Mouse (Mus musculus) forebrain, embryonic 16.5 days (tissue): ENCODE results near the gene Rps6ka1. TPM values are rescaled to one million over a fixed set of nuclear protein-coding genes. Genes with fewer than 3 reads are reported as not detected.

Experiments used
- ATAC-seq: fragments of 200-750 bp; cut with Nextera tagmentation; 2 replicates; pipeline ENCODE4 v1.8.0; 2017; ENCODE audit warnings: mild to moderate bottlenecking, moderate library complexity
- H3K27ac ChIP-seq: fragments of 300-500 bp; sonication (generic); 2 replicates; pipeline ENCODE4 v1.5.1; 2014; ENCODE audit warnings: low read length, control low read depth
- H3K27me3 ChIP-seq: fragments of 300-500 bp; sonication (generic); replicated peaks from 2 replicates; pipeline ENCODE4 v1.6.1; 2014; ENCODE audit warnings: low read length; ENCODE audit not compliant: control insufficient read depth, insufficient read depth
- H3K36me3 ChIP-seq: fragments of 300-500 bp; sonication (generic); 2 replicates; pipeline ENCODE4 v1.6.1; 2014; ENCODE audit not compliant: control insufficient read depth, insufficient read depth
- H3K4me1 ChIP-seq: fragments of 300-500 bp; sonication (generic); replicated peaks from 2 replicates; pipeline ENCODE4 v1.6.1; 2014; ENCODE audit warnings: low read length; ENCODE audit not compliant: control insufficient read depth, insufficient read depth
- H3K4me2 ChIP-seq: fragments of 300-500 bp; sonication (generic); 2 replicates; pipeline ENCODE4 v1.6.1; 2014; ENCODE audit warnings: mild to moderate bottlenecking, low read length, control low read depth
- H3K4me3 ChIP-seq: fragments of 300-500 bp; sonication (generic); replicated peaks from 2 replicates; pipeline ENCODE4 v1.5.1; 2014; ENCODE audit warnings: mild to moderate bottlenecking, low read length, control low read depth
- H3K9ac ChIP-seq: fragments of 300-500 bp; sonication (generic); replicated peaks from 2 replicates; pipeline ENCODE4 v1.6.1; 2014; ENCODE audit warnings: low read depth, low read length, control low read depth
- H3K9me3 ChIP-seq: fragments of 300-500 bp; sonication (generic); 2 replicates; pipeline ENCODE4 v1.6.1; 2016; ENCODE audit warnings: low read length; ENCODE audit not compliant: control insufficient read depth
- WGBS: fragments of 180-500 bp; shearing (Covaris S2); extraction: QIAGEN DNeasy Blood & Tissue Kit; methylation state at CpG from one replicate; pipeline ENCODE4 v1.1.7; 2014; 5-methylcytosine and 5-hydroxymethylcytosine counted together
- polyA plus RNA-seq: library from polyadenylated mRNA; unstranded; fragments of >200 nt; fragmentation: Nextera tagmentation; extraction: Ambion mirVana; gene quantifications from 2 replicates; pipeline ENCODE4 v1.2.1, GENCODE M21; 2015

Rps6ka1 gene
- polyA plus RNA-seq, 1 experiment from 2014 or later: 19.2 TPM

- no peak for ATAC-seq
- Histone ChIP-seq H3K4me2 (no peak overlapping the region), H3K4me3 (no peak overlapping the region), H3K9me3 (no peaks in the 10 kb centered on the region), H3K9ac (no peak overlapping the region), H3K4me1 (no peaks in the 10 kb centered on the region), H3K27me3 (no peaks in the 10 kb centered on the region), H3K27ac (no peak overlapping the region), H3K36me3 (no peaks in the 10 kb centered on the region)
- 92% methylated on average over 4 of the region's 4 CpGs for WGBS
These were observed 14.2 kb downstream of the Rps6ka1 start for GRCm38 (mm10) chr4:133873431-133873851.

- no peak for ATAC-seq
- Histone ChIP-seq H3K27ac (no peak overlapping the region), H3K9me3 (no peaks in the 10 kb centered on the region), H3K27me3 (no peaks in the 10 kb centered on the region), H3K9ac (no peak overlapping the region), H3K4me3 (no peak overlapping the region), H3K4me1 (no peaks in the 10 kb centered on the region), H3K36me3 (no peaks in the 10 kb centered on the region), H3K4me2 (no peak overlapping the region)
- 73% methylated on average over 15 of the region's 15 CpGs for WGBS
These were observed 14.7 kb downstream of the Rps6ka1 start for GRCm38 (mm10) chr4:133872812-133873300.

- no peaks in the 10 kb centered on the region for H3K9me3 ChIP-seq
- no peak for ATAC-seq
- 86% methylated on average over 7 of the region's 7 CpGs for WGBS
- H3K27me3 ChIP-seq: no peaks in the 10 kb centered on the region
- no peaks in the 10 kb centered on the region for H3K4me1 ChIP-seq
- H3K9ac ChIP-seq: no peak overlapping the region
- no peaks in the 10 kb centered on the region for H3K36me3 ChIP-seq
- no peak overlapping the region for H3K4me2 ChIP-seq
- H3K4me3 ChIP-seq: no peak overlapping the region
- no peak overlapping the region for H3K27ac ChIP-seq
These were observed 15.3 kb downstream of the Rps6ka1 start for GRCm38 (mm10) chr4:133872222-133872811.

GRCm38 (mm10) chr4:133865231-133865630, 22.4 kb downstream of the Rps6ka1 start:
- Histone ChIP-seq H3K4me3 (no peak overlapping the region), H3K36me3 (no peaks in the 10 kb centered on the region), H3K9ac (no peak overlapping the region), H3K4me2 (no peak overlapping the region), H3K9me3 (no peaks in the 10 kb centered on the region), H3K27ac (no peak overlapping the region), H3K27me3 (no peaks in the 10 kb centered on the region), H3K4me1 (peaks cover 11% of the 10 kb centered on the region)
- no peak for ATAC-seq
- 82% methylated on average over 5 of the region's 5 CpGs for WGBS

GRCm38 (mm10) chr4:133864380-133864981, 23.1 kb downstream of the Rps6ka1 start:
- no peak overlapping the region for H3K4me2 ChIP-seq
- no peak overlapping the region for H3K4me3 ChIP-seq
- ATAC-seq: no peak

GRCm38 (mm10) chr4:133863795-133864379, 23.7 kb downstream of the Rps6ka1 start:
- no peak for ATAC-seq
- no peaks in the 10 kb centered on the region for H3K27me3 ChIP-seq
- no peaks in the 10 kb centered on the region for H3K36me3 ChIP-seq
- H3K27ac ChIP-seq: no peak overlapping the region; the same call in 1 of the 2 replicates
- WGBS: 51% methylated on average over 12 of the region's 12 CpGs
- no peak overlapping the region for H3K4me2 ChIP-seq
- no peak overlapping the region for H3K4me3 ChIP-seq
- no peak overlapping the region for H3K9ac ChIP-seq
- H3K9me3 ChIP-seq: no peaks in the 10 kb centered on the region
- H3K4me1 ChIP-seq: peaks cover 11% of the 10 kb centered on the region

More at GRCm38 (mm10) chr4:133864380-133864981, 23.1 kb downstream of the Rps6ka1 start:
- peaks cover 11% of the 10 kb centered on the region for H3K4me1 ChIP-seq
- H3K36me3 ChIP-seq: no peaks in the 10 kb centered on the region
- peak overlapping the region; percentile 37 for H3K9ac ChIP-seq
- WGBS: 26% methylated on average over 13 of the region's 13 CpGs
- H3K9me3 ChIP-seq: no peaks in the 10 kb centered on the region
- H3K27ac ChIP-seq: peak overlapping the region; percentile 23; the same call in 1 of the 2 replicates
- no peaks in the 10 kb centered on the region for H3K27me3 ChIP-seq

GRCm38 (mm10) chr4:133857527-133857926, 30.1 kb downstream of the Rps6ka1 start:
- WGBS: 79% methylated on average over 4 of the region's 4 CpGs

GRCm38 (mm10) chr4:133854621-133855020, 33.0 kb downstream of the Rps6ka1 start:
- H3K36me3 ChIP-seq: no peaks in the 10 kb centered on the region
- no peak for ATAC-seq
- WGBS: 95% methylated on average over 4 of the region's 4 CpGs
- no peak overlapping the region for H3K27ac ChIP-seq
- no peak overlapping the region for H3K9ac ChIP-seq
- H3K4me2 ChIP-seq: no peak overlapping the region
- H3K9me3 ChIP-seq: no peaks in the 10 kb centered on the region
- H3K4me3 ChIP-seq: no peak overlapping the region
- no peaks in the 10 kb centered on the region for H3K27me3 ChIP-seq
- no peaks in the 10 kb centered on the region for H3K4me1 ChIP-seq

More at GRCm38 (mm10) chr4:133857527-133857926, 30.1 kb downstream of the Rps6ka1 start:
- no peak overlapping the region for H3K9ac ChIP-seq
- no peak overlapping the region for H3K27ac ChIP-seq
- no peak overlapping the region for H3K4me2 ChIP-seq
- no peaks in the 10 kb centered on the region for H3K27me3 ChIP-seq
- no peaks in the 10 kb centered on the region for H3K36me3 ChIP-seq
- no peaks in the 10 kb centered on the region for H3K9me3 ChIP-seq
- no peaks in the 10 kb centered on the region for H3K4me1 ChIP-seq
- ATAC-seq: no peak
- no peak overlapping the region for H3K4me3 ChIP-seq

- Histone ChIP-seq H3K4me1 (no peaks in the 10 kb centered on the region), H3K4me3 (no peak overlapping the region), H3K27ac (no peak overlapping the region), H3K9me3 (no peaks in the 10 kb centered on the region), H3K27me3 (no peaks in the 10 kb centered on the region), H3K4me2 (no peak overlapping the region), H3K36me3 (no peaks in the 10 kb centered on the region), H3K9ac (no peak overlapping the region)
- ATAC-seq: no peak
- 43% methylated on average over 10 of the region's 10 CpGs for WGBS
These were observed 34.0 kb downstream of the Rps6ka1 start for GRCm38 (mm10) chr4:133853630-133854029.
